Mouse (Mus musculus) heart, embryonic 15.5 days (tissue): Measurements from ENCODE around the gene Rbm24. TPM values are rescaled to one million over a fixed set of nuclear protein-coding genes. Genes with fewer than 3 reads are reported as not detected.

ENCODE experiments used
- ATAC-seq: fragments of 200-750 bp; cut with Nextera tagmentation; replicated peaks from 2 replicates; pipeline ENCODE4 v1.8.0; 2017; ENCODE audit warnings: low read depth, moderate TSS enrichment; ENCODE audit not compliant: insufficient number of reproducible peaks, insufficient read depth, low FRiP score
- H3K27ac ChIP-seq: fragments of 300-500 bp; sonication (generic); 2 replicates; pipeline ENCODE4 v1.5.1; 2015; ENCODE audit warnings: mild to moderate bottlenecking, inconsistent platforms
- H3K27me3 ChIP-seq: fragments of 300-500 bp; sonication (generic); 2 replicates; pipeline ENCODE4 v1.6.1; 2015; ENCODE audit warnings: inconsistent platforms
- H3K36me3 ChIP-seq: fragments of 300-500 bp; sonication (generic); 2 replicates; pipeline ENCODE4 v1.6.1; 2015; ENCODE audit warnings: mild to moderate bottlenecking, inconsistent platforms
- H3K4me1 ChIP-seq: fragments of 300-500 bp; sonication (generic); replicated peaks from 2 replicates; pipeline ENCODE4 v1.6.1; 2015; ENCODE audit warnings: inconsistent platforms
- H3K4me2 ChIP-seq: fragments of 300-500 bp; sonication (generic); 2 replicates; pipeline ENCODE4 v1.6.1; 2015; ENCODE audit warnings: inconsistent platforms, mild to moderate bottlenecking, moderate library complexity
- H3K4me3 ChIP-seq: fragments of 300-500 bp; sonication (generic); 2 replicates; pipeline ENCODE4 v1.5.1; 2015; ENCODE audit warnings: mild to moderate bottlenecking, inconsistent platforms
- H3K9ac ChIP-seq: fragments of 300-500 bp; sonication (generic); 2 replicates; pipeline ENCODE4 v1.6.1; 2015; ENCODE audit warnings: mild to moderate bottlenecking, inconsistent platforms
- H3K9me3 ChIP-seq: fragments of 300-500 bp; sonication (generic); replicated peaks from 2 replicates; pipeline ENCODE4 v1.6.1; 2016; ENCODE audit warnings: inconsistent platforms
- WGBS: fragments of 180-500 bp; shearing (Covaris S2); methylation state at CpG from one replicate; pipeline ENCODE4 v1.1.7; 2015; ENCODE audit warnings: mixed read lengths; 5-methylcytosine and 5-hydroxymethylcytosine counted together
- polyA plus RNA-seq: library from polyadenylated mRNA; unstranded; fragments of >200 nt; fragmentation: Nextera tagmentation; extraction: Ambion mirVana; gene quantifications from 2 replicates; pipeline ENCODE4 v1.2.1, GENCODE M21; 2015

Gene Rbm24
- polyA plus RNA-seq, 1 experiment from 2014 or later = 87.1 TPM

GRCm38 (mm10) chr13:46438960-46439359 is 20.7 kb downstream of the Rbm24 start:
- 77% methylated on average over 6 of the region's 6 CpGs for WGBS
- no peak overlapping the region for H3K27ac ChIP-seq
- H3K9ac ChIP-seq = no peak overlapping the region
- no peak for ATAC-seq
- H3K4me1 ChIP-seq = peaks cover 6% of the 10 kb centered on the region
- H3K4me2 ChIP-seq = no peak overlapping the region
- H3K4me3 ChIP-seq = no peak overlapping the region
- no peaks in the 10 kb centered on the region; the same call in 1 of the 2 replicates for H3K9me3 ChIP-seq
- H3K36me3 ChIP-seq = no peaks in the 10 kb centered on the region
- H3K27me3 ChIP-seq = no peaks in the 10 kb centered on the region

- no peaks in the 10 kb centered on the region for H3K27me3 ChIP-seq
- H3K27ac ChIP-seq = peak overlapping the region; percentile 67
- H3K9ac ChIP-seq = no peak overlapping the region
- 28% methylated on average over 7 of the region's 7 CpGs for WGBS
- peak overlapping the region; percentile 19 for H3K4me2 ChIP-seq
- peak; percentile 73 for ATAC-seq
- no peaks in the 10 kb centered on the region; the same call in 1 of the 2 replicates for H3K9me3 ChIP-seq
- H3K4me3 ChIP-seq = no peak overlapping the region
- H3K36me3 ChIP-seq = no peaks in the 10 kb centered on the region
- H3K4me1 ChIP-seq = peaks cover 12% of the 10 kb centered on the region
Observed at GRCm38 (mm10) chr13:46444021-46444420, 25.8 kb downstream of the Rbm24 start.

- Histone ChIP-seq H3K4me1 (peaks cover 12% of the 10 kb centered on the region), H3K9me3 (no peaks in the 10 kb centered on the region; the same call in 1 of the 2 replicates), H3K9ac (no peak overlapping the region), H3K27me3 (no peaks in the 10 kb centered on the region), H3K4me3 (no peak overlapping the region), H3K36me3 (no peaks in the 10 kb centered on the region), H3K4me2 (no peak overlapping the region), H3K27ac (no peak overlapping the region)
- no peak for ATAC-seq
- WGBS = 89% methylated on average over 6 of the region's 6 CpGs
Observed at GRCm38 (mm10) chr13:46446062-46446461, 27.8 kb downstream of the Rbm24 start.

GRCm38 (mm10) chr13:46448276-46448675 is 30.0 kb downstream of the Rbm24 start:
- 71% methylated on average over 2 of the region's 2 CpGs for WGBS
- H3K9me3 ChIP-seq = no peaks in the 10 kb centered on the region
- H3K4me2 ChIP-seq = no peak overlapping the region
- H3K4me3 ChIP-seq = no peak overlapping the region
- ATAC-seq = no peak
- no peaks in the 10 kb centered on the region for H3K36me3 ChIP-seq
- peaks cover 12% of the 10 kb centered on the region for H3K4me1 ChIP-seq
- H3K27ac ChIP-seq = no peak overlapping the region
- H3K9ac ChIP-seq = no peak overlapping the region
- H3K27me3 ChIP-seq = no peaks in the 10 kb centered on the region

- ATAC-seq = no peak
- no peaks in the 10 kb centered on the region for H3K9me3 ChIP-seq
- no peaks in the 10 kb centered on the region; the same call in 1 of the 2 replicates for H3K4me1 ChIP-seq
- H3K36me3 ChIP-seq = no peaks in the 10 kb centered on the region
- no peaks in the 10 kb centered on the region for H3K27me3 ChIP-seq
- no peak overlapping the region for H3K9ac ChIP-seq
- H3K4me2 ChIP-seq = no peak overlapping the region
- no peak overlapping the region for H3K4me3 ChIP-seq
- H3K27ac ChIP-seq = no peak overlapping the region
- 83% methylated on average over 4 of the region's 4 CpGs for WGBS
Observed at GRCm38 (mm10) chr13:46449955-46450354, 31.7 kb downstream of the Rbm24 start.

GRCm38 (mm10) chr13:46450623-46451022 is 32.4 kb downstream of the Rbm24 start:
- Histone ChIP-seq H3K27ac (no peak overlapping the region), H3K4me3 (no peak overlapping the region), H3K27me3 (no peaks in the 10 kb centered on the region), H3K36me3 (no peaks in the 10 kb centered on the region), H3K4me1 (no peaks in the 10 kb centered on the region; the same call in 1 of the 2 replicates), H3K4me2 (no peak overlapping the region), H3K9ac (no peak overlapping the region), H3K9me3 (no peaks in the 10 kb centered on the region)
- no peak for ATAC-seq
- 80% methylated on average over 7 of the region's 7 CpGs for WGBS

- WGBS = 63% methylated on average over 3 of the region's 3 CpGs
- Histone ChIP-seq H3K36me3 (no peaks in the 10 kb centered on the region), H3K27me3 (no peaks in the 10 kb centered on the region), H3K4me1 (no peaks in the 10 kb centered on the region; the same call in 1 of the 2 replicates), H3K4me2 (no peak overlapping the region), H3K9me3 (no peaks in the 10 kb centered on the region), H3K9ac (no peak overlapping the region), H3K4me3 (no peak overlapping the region), H3K27ac (no peak overlapping the region)
- no peak for ATAC-seq
Observed at GRCm38 (mm10) chr13:46451548-46451947, 33.3 kb downstream of the Rbm24 start.

GRCm38 (mm10) chr13:46459546-46459945 is 41.3 kb downstream of the Rbm24 start:
- Histone ChIP-seq H3K27ac (no peak overlapping the region), H3K9me3 (no peaks in the 10 kb centered on the region), H3K27me3 (no peaks in the 10 kb centered on the region), H3K36me3 (no peaks in the 10 kb centered on the region), H3K4me2 (no peak overlapping the region), H3K4me1 (no peaks in the 10 kb centered on the region), H3K4me3 (no peak overlapping the region), H3K9ac (no peak overlapping the region)
- 91% methylated on average over 10 of the region's 10 CpGs for WGBS
- ATAC-seq = no peak

GRCm38 (mm10) chr13:46462280-46462679 is 44.0 kb downstream of the Rbm24 start:
- Histone ChIP-seq H3K27ac (no peak overlapping the region), H3K4me2 (no peak overlapping the region), H3K4me3 (no peak overlapping the region), H3K9ac (no peak overlapping the region), H3K4me1 (no peaks in the 10 kb centered on the region), H3K27me3 (no peaks in the 10 kb centered on the region), H3K36me3 (no peaks in the 10 kb centered on the region), H3K9me3 (no peaks in the 10 kb centered on the region)
- ATAC-seq = no peak
- 93% methylated on average over 4 of the region's 4 CpGs for WGBS

GRCm38 (mm10) chr13:46463764-46464163 is 45.5 kb downstream of the Rbm24 start:
- Histone ChIP-seq H3K4me1 (no peaks in the 10 kb centered on the region), H3K4me3 (no peak overlapping the region), H3K27me3 (no peaks in the 10 kb centered on the region), H3K36me3 (no peaks in the 10 kb centered on the region), H3K27ac (no peak overlapping the region), H3K9me3 (no peaks in the 10 kb centered on the region), H3K4me2 (no peak overlapping the region), H3K9ac (no peak overlapping the region)
- no peak for ATAC-seq
- 58% methylated on average over 3 of the region's 3 CpGs for WGBS

- Histone ChIP-seq H3K4me2 (no peak overlapping the region), H3K9me3 (no peaks in the 10 kb centered on the region), H3K27me3 (no peaks in the 10 kb centered on the region), H3K4me3 (no peak overlapping the region), H3K36me3 (no peaks in the 10 kb centered on the region), H3K9ac (no peak overlapping the region), H3K27ac (no peak overlapping the region), H3K4me1 (no peaks in the 10 kb centered on the region)
- WGBS = 55% methylated on average over 8 of the region's 8 CpGs
- ATAC-seq = no peak
Observed at GRCm38 (mm10) chr13:46468251-46468650, 50.0 kb downstream of the Rbm24 start.

- Histone ChIP-seq H3K4me2 (no peak overlapping the region), H3K4me3 (no peak overlapping the region), H3K9me3 (no peaks in the 10 kb centered on the region), H3K36me3 (no peaks in the 10 kb centered on the region), H3K9ac (no peak overlapping the region), H3K27me3 (no peaks in the 10 kb centered on the region), H3K27ac (no peak overlapping the region), H3K4me1 (no peaks in the 10 kb centered on the region)
- WGBS = 94% methylated on average over 2 of the region's 2 CpGs
- no peak for ATAC-seq
Observed at GRCm38 (mm10) chr13:46469536-46469935, 51.3 kb downstream of the Rbm24 start.
